Mouse (Mus musculus) retina, postnatal 7 days (tissue): ENCODE data around the gene Tagln.

Experiments
- DNase-seq: peaks from one replicate; pipeline ENCODE4 v3.0.0-alpha.2; 2012; ENCODE audit warnings: low read depth, low spot score

The Tagln gene

DNA sequence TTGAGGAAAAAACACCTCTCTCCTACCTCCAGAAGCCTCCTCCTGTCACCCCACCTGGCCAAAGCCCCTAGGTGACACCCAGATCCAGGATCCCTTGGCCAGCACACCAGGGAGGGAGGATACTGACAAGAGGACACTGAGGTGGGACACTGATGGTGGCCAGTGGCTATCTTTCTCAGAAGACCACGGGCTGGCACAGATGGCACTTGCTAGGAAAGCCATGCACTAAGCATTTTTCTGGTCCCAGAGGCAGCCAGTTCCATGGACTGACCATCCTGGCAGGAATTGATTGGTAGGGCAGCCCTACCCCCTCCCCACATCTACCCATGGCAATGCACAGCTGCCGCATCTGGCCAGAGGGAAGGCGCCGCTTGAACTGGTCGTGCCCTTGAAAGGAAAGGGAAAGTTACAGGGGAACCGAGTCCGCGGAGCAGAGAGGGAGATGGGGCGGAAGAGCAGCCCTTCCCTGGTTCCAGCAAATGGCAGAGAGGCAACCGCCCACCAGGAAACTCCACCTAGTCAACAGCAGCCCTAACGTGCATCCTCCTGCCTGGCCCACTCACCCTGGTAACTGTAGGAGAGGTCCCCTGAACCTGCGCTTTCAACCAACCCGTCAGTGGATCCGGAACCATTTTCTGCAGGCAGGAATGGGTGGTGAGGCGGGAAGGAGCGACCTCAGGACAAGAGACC lies 10.5 kb upstream of the Tagln start:
- no peak for DNase-seq

DNA sequence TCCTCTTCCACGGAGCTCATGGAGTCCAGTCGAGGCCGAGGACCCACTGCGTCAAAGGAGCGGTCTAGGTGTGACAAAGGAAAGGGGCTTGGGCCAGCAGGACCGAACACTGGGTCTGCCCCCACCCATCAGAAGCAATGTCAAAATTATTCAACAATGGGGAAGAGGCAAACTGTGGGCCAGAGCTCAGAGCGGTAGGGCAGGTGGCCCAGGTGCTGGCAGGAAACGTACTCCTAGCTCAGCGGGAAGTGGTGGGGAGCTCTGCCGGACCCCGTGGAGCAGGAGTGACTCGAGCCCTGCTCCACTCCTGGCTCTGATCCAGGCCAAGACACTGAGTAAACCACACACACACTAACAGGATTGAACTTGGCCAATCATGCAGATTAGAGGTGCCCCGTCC lies 9.9 kb upstream of the Tagln start:
- no peak for DNase-seq

DNA sequence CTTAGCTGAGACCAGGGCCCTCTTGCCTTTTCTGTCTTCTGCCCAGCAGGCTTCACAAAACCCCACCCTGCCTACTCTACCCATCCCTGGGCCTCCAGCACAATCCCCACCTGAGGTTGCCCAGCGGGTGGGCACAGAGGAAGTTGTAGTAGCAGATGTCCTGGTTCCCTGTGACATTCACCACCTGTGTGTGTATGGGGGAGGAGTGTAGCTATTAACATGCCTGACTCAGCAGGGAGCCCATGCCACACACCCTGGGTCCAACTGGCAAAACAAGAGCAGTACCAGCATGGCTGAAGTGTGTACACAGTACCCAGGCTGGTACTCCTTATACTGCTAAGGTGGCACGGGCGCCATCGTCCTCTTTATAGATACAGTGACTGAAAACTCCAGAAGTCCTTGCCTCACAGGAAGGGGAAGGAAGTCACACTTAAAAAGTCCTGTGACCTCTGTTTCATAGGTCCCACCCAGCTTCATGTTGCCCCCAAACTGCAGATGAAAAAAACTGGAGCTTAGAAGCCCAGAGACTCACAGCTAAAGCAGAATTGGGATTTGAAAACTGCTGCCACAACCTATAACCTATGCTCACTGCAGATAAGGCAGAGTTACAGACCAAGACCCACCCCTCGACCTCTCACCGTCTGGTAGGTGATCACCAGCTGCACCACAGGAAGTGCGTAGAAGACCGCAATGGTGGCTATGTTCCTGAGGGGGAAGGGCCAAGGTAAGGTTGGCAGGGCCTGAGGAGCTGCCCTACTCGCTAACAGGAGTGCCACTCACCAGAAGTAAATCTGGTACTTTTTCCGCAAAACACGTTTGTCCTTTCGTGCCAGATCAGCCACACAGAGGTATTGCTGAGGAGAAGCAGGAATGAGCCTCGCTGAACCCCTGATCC lies 8.9 kb upstream of the Tagln start:
- DNase-seq, result no peak

GRCm38 (mm10) chr9:45943628-45944505 lies 8.0 kb upstream of the Tagln start:
- no peak for DNase-seq

DNA sequence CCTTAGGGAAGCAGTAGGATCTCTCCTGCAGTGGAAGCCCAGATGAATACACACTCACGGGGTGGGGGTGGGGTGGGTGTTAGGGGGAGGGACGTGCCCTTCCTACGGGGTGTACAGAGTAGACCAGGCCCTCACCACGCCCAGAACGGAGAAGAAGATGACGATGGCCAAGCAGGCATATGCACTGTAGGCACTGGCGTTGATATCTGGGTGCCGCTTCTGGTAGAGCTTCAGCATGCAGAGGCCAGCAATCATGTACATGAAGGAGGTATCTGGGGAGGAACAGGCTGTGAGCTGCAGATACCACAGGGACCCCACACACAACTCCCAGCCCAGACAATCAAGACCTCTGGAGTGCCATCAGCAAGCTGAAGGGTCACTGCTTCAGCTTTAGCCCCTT lies 7.1 kb upstream of the Tagln start:
- no peak for DNase-seq

DNA sequence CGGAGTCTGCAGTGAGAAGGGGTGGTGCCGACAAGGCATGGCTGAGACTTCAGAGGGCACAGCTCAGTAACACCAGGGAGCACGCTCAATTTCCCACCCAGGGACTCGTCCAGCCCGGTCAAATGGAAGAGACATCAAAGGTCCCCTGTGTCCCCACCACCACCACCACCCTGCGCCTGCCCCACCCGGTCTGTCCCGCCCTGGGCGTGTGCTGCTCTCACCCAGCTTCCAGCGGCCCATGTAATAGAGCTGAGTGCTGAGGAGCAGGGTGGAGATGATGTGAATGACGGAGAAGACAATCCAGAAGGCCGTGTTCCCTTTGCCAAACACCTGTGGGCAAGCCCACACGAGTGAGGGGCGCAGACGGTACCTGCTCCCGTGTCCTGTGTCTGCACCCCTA lies 6.6 kb upstream of the Tagln start:
- no peak for DNase-seq

DNA sequence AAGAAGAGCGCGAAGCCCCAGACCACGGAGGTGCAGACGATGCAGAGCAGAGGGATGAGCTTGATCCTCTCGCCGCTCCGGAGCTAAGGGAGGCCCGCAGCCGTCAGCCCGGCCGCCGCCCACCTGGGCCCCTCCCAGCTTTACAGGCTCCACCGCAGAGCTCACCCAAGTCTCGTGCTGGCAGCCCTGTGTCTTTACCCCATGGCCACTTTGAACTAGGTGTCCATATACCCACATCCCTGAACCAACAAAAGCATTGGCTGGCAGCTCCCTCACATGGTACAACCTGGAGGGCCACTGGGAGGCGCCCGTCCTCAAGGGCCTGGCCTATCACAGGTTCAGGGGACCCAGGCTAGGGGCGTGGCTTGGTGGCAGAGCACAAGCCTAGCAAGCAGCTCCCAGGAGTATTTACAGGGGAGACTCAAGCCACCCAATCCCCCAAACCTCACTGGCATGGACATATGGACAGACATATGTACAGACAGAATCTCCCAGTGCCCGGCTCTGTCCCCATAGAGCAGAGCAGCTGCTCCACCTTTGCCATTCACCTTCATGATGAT lies 5.6 kb upstream of the Tagln start:
- DNase-seq, result no peak

- DNase-seq, result no peak
These were observed 3.9 kb upstream of the Tagln start for GRCm38 (mm10) chr9:45939794-45940193.

GRCm38 (mm10) chr9:45938952-45939637 lies 3.2 kb upstream of the Tagln start:
- DNase-seq, result no peak

- DNase-seq, result no peak
These were observed 2.2 kb upstream of the Tagln start for GRCm38 (mm10) chr9:45938088-45938487.

DNA sequence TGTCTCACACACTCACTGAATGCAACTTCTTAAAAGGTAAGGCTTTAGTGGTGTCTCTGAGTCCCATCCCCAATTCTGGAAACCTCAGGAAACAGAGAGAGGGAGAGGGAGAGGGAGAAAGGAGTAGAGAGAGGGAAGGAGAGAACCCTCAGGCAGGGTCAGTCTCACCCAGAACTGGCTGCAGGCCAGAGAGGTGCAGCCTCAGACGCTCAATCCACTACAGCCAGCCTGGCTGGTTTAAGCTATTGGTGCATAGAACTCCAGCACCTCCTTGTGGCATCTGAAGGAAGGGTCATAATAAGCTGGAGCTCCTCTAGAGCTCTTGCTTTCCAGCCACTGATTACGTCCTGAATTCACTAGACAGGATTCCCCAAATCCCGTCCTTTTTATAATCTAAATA lies 1.0 kb upstream of the Tagln start:
- DNase-seq, result peak; percentile 51

DNA sequence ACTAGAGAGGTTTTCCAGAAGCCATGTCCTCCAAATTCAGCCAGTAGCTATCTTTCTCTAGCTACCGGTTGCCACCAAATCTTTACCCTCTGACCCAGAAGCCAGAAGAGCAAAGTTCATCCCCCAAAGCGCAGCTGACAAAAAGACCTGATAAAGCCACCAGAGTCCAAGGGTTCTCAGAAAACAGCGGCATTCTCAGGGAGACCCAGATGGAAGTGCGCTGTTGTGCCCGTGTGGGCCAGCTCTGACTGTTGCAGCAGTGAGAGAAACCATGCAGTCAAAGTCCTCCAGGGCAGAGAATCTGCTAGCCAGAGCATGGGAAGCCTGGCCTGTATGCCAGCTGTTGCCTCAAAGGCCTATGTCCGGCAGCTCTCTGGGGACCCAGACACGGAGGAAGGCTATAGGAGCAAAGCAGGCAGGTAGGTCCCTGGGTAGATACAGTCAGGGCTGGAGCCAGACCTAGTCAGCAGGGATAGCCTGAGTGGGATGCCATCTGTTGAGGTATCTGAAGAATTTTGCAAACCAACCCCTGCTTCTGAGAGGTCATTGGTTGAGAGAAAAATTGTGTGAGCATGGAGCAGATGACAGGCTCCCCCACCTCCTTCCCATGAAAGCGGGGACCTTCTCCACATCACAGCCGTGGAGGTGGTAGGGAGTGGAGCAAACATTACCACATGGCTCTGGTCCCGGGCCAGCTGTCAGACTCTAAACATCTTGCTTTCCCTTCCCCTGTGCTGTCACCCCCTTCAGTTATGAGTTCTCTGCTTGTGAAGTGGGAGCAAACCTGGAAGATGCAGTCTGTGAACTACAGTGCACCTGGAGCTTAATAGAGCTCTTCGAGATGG lies 3.1 kb downstream of the Tagln start:
- no peak for DNase-seq

- DNase-seq, result no peak
These were observed 3.9 kb downstream of the Tagln start for GRCm38 (mm10) chr9:45931958-45932357.

DNA sequence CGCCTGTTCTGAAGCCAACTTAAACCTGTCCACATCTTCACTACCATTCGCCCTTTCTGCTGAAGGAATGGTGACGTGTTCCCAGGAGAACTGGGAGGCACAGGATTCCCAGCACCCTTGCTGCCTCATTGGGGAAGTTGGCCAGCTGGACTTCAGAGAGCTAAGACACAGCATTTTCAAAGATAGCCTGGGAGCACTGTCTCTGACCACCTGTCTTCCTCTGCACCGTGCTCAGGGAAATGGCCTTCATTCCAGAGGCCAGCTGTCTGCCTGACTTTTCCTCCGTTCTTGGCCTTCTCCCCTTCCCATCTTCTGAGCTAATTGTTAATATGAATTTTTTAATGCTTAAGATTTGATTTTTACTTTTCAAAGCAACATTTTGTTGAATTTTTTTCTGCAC lies 6.6 kb downstream of the Tagln start:
- no peak for DNase-seq

DNA sequence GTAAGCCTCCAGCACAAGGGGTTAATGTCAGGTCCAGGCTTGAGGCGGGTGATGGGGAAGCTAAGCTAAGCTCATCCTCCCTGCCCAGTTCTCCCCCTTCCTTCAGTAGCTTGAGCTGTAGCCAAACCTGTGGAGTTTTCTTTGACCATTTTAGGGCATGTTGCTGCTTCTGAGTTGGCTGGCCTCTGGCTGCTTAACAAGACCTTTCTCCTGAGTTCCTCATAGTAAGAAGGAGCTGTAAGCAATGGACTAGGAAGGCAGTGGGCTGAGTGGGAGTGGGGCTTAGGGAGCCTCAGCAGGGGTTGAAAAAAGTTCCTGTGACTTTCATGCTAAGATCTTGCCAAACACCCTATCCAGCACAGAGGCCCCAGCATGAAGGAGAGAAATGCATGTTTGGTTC lies 16.0 kb downstream of the Tagln start:
- no peak for DNase-seq

GRCm38 (mm10) chr9:45917041-45917934 lies 18.6 kb downstream of the Tagln start:
- no peak for DNase-seq

- no peak for DNase-seq
These were observed 20.2 kb downstream of the Tagln start for GRCm38 (mm10) chr9:45915659-45916058.

DNA sequence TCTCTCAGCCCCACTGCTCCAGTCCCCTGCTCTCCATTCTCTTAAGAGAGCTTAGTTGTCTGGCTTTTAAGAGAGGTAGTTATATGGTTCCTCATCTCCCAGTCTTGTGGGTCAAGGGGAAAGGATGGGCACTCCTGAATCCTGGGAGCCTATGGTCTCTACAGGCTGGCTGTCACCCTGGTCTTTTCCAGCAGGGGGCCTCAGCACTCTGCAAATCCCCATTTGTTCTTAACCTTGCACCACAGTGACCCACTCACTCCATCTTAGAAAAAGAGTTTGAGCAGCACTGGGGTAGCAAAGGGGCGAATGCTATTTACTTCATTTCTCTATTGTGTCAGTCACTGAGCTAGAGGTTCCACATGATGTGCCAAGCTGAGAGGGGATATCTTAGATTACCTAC lies 24.2 kb downstream of the Tagln start:
- DNase-seq, result no peak

GRCm38 (mm10) chr9:45910995-45911394 lies 24.9 kb downstream of the Tagln start:
- DNase-seq, result no peak
